Mouse (Mus musculus) frontal cortex, adult (tissue): ENCODE results near the gene Map4k4.

Source experiments
- ATAC-seq: cut with Nextera tagmentation; 2 replicates; pipeline ENCODE4 v1.9.2; 2017; ENCODE audit warnings: mild to moderate bottlenecking, moderate library complexity, mixed read lengths; ENCODE audit not compliant: low TSS enrichment

The Map4k4 gene

GRCm38 (mm10) chr1:40033743-40034420 lies 133.2 kb downstream of the Map4k4 start:
- ATAC-seq = peak; percentile 62

- no peak for ATAC-seq
Observed at GRCm38 (mm10) chr1:40037831-40038230, 137.1 kb downstream of the Map4k4 start.

- no peak for ATAC-seq
Observed at GRCm38 (mm10) chr1:40045686-40046085, 145.0 kb downstream of the Map4k4 start.

GRCm38 (mm10) chr1:40046600-40046999 lies 145.9 kb downstream of the Map4k4 start:
- no peak for ATAC-seq

- no peak for ATAC-seq
Observed at GRCm38 (mm10) chr1:40051157-40051556, 150.4 kb downstream of the Map4k4 start.

- no peak for ATAC-seq
Observed at GRCm38 (mm10) chr1:40052156-40052555, 151.4 kb downstream of the Map4k4 start.

- peak; percentile 24 for ATAC-seq
Observed at GRCm38 (mm10) chr1:40053071-40053470, 152.4 kb downstream of the Map4k4 start.

- ATAC-seq = no peak
Observed at GRCm38 (mm10) chr1:40055051-40055450, 154.3 kb downstream of the Map4k4 start.

- ATAC-seq = peak; percentile 76
Observed at GRCm38 (mm10) chr1:40055963-40056362, 155.2 kb downstream of the Map4k4 start.

GRCm38 (mm10) chr1:40057351-40057750 lies 156.6 kb downstream of the Map4k4 start:
- ATAC-seq = no peak

- no peak for ATAC-seq
Observed at GRCm38 (mm10) chr1:40058013-40058412, 157.3 kb downstream of the Map4k4 start.

GRCm38 (mm10) chr1:40059122-40059774 lies 158.5 kb downstream of the Map4k4 start:
- no peak for ATAC-seq

GRCm38 (mm10) chr1:40061359-40061758 lies 160.6 kb downstream of the Map4k4 start:
- no peak for ATAC-seq

GRCm38 (mm10) chr1:40063409-40063808 lies 162.7 kb downstream of the Map4k4 start:
- ATAC-seq = peak; percentile 66

- ATAC-seq = no peak
Observed at GRCm38 (mm10) chr1:40064508-40064907, 163.8 kb downstream of the Map4k4 start.

GRCm38 (mm10) chr1:40072558-40072957 lies 171.8 kb downstream of the Map4k4 start:
- no peak for ATAC-seq

GRCm38 (mm10) chr1:40073779-40074178 lies 173.1 kb downstream of the Map4k4 start, which contains the start of gene Il1r2:
Gene Il1r2 (plus strand): TSS chr1:40074079.
- no peak for ATAC-seq
